Mouse (Mus musculus): ENCODE results near the gene Ice2. TPM values are rescaled to one million over a fixed set of nuclear protein-coding genes. Genes with fewer than 3 reads are reported as not detected.

Gene Ice2
- total RNA-seq (2021): 10 to 100 TPM in 1 of 2 experiments, 1 to 10 TPM in 1; 7.4 to 10.9 TPM
- long read RNA-seq, experiment 1, full-length matches to known transcripts: 1 of 5 reads
- long read RNA-seq, experiment 1, partial matches to known transcripts: 0 of 5 reads
- long read RNA-seq, experiment 1, other reads (novel, unspliced or antisense): 4 of 5 reads
- long read RNA-seq, experiment 2, partial matches to known transcripts: 0 of 3 reads
- long read RNA-seq, experiment 2, other reads (novel, unspliced or antisense): 3 of 3 reads

DNA sequence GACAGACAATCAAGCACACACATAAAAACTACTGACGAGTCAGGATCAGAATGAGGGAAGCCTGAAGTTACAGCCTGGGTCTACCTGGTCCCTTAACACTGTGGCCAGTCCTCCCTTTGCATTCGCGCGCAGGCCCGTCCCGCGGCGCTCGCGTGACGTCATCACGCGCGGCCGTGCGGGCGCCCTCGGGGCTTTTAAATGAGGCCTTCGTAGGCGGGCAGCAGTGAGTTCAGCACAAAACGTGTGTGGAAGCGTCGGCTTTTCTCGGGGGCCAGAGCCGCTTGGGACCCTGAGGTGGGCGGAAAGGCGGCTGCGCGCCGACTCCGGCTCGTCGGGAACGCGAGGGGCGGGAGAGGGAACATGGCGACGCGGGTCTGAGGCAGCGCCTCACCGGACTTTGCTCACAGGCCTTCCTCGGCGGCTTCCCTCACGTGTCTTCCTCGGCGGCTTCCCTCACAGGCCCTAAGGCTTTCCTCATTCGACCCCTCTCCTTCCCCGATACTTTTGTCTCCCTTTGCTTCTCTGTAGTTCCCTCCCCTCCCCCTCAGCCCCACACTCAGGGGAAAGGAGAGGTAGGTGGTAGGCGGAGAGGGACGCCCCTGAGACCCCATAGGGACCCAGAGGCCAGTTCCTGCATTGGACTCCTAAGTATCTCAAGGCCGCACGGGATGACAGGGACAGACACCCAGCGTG lies at the start of gene Ice2:
Gene Ice2 (plus strand): TSS at position 147 of the 693 bp plus-strand sequence.
- intact Hi-C loops (cut with DNase I): no loop called here
- peak; percentile 57 to 75 for DNase-seq (ENCODE audit: low spot score in 2 of 2)

GRCm38 (mm10) chr9:69349537-69349936 lies 48.2 kb upstream of the Ice2 start:
- no peak for DNase-seq (ENCODE audit: low spot score in 2 of 2)
- intact Hi-C loops (cut with DNase I): no loop called here

DNA sequence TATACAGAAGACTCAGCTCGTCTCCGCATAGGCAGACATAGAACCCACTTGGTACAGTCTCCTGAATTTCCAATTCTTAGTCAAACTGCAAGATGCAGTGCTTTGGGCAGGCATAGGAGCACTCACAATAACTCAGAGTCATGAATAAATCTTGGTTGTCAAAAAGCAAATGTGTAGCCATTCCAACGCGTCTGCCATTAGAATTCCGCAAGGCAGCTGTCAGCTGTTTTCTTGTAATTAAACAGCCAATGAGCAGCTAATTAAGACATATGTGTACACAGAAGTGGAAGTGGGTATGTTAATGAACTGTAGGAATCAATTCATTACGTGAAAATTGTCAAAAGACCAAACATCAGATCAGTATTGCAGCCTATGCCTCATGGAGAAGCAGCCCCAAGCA lies 43.5 kb upstream of the Ice2 start:
- intact Hi-C loops (cut with DNase I): no loop called here
- DNase-seq (ENCODE audit: low spot score in 2 of 2): no peak

GRCm38 (mm10) chr9:69357834-69358233 lies 39.9 kb upstream of the Ice2 start:
- intact Hi-C loops (cut with DNase I): loop anchor here (2.0 kb wide), 1 partner anchor 123 kb away; no protein-coding TSS in a partner anchor
- peak; percentile 71 to 77 for DNase-seq (ENCODE audit: low spot score in 2 of 2)

DNA sequence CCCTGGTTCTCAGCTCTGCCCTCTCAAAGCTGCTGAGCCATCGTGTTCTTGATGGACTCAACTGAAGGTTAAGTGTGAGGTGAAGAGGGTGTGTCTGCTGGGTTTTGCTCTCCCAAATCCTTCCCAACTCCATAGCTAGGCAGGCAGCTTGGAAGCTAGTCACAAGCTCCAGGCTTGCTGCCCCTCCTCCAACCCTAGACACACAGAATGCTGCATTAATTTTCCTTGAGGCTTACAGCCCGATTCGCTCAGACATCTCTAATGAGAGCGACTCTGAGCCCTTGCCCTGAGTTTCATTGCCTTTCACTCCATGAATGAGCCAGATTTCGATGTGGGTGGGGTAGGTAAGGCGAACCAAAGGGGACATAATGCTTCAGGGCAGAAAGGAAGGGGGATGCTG lies 38.9 kb upstream of the Ice2 start:
- no peak for DNase-seq (ENCODE audit: low spot score in 2 of 2)
- intact Hi-C loops (cut with DNase I): loop anchor here (2.0 kb wide), 1 partner anchor 122 kb away; no protein-coding TSS in a partner anchor

DNA sequence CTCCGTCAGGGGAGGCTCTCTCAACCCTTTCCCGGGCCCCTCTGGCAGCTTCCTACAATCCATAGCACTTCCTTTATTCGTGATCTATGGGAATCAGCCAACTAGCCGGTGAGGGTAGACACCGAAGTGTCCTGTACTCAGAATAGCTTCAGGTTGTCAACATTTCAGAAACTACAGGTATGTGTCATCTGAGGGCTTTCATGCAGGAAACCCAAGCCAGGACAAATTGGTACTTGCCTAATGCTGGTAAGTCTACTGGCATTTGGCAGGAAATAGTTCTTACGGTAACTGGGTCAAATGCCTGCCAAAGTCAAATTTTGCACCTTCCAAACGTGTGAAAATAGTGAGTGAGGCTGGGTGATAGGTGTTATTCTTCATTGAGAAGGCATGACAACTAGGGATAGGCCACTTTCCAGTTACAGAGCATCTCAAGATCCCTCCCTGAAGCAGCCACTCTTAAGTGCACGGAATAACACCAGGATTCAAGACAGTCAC lies 35.7 kb upstream of the Ice2 start:
- no peak for DNase-seq (ENCODE audit: low spot score in 2 of 2)
- intact Hi-C loops (cut with DNase I): no loop called here

GRCm38 (mm10) chr9:69362766-69363165 lies 34.9 kb upstream of the Ice2 start:
- intact Hi-C loops (cut with DNase I): no loop called here
- DNase-seq (ENCODE audit: low spot score in 2 of 2): no peak

DNA sequence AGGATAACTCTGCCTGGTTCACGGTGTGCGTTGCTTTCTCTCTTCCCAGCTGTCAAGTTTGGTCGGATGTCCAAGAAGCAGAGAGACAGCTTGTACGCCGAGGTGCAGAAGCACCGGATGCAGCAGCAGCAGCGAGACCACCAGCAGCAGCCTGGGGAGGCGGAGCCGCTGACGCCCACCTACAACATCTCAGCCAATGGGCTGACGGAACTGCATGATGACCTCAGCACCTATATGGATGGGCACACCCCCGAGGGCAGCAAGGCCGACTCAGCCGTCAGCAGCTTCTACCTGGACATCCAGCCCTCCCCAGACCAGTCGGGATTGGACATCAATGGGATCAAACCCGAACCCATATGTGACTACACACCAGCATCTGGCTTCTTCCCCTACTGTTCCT lies 33.6 kb upstream of the Ice2 start:
- intact Hi-C loops (cut with DNase I): no loop called here
- DNase-seq (ENCODE audit: low spot score in 2 of 2): no peak

GRCm38 (mm10) chr9:69367055-69367454 lies 30.7 kb upstream of the Ice2 start:
- intact Hi-C loops (cut with DNase I): no loop called here

GRCm38 (mm10) chr9:69368071-69368470 lies 29.6 kb upstream of the Ice2 start:
- DNase-seq (ENCODE audit: low spot score in 2 of 2): peak; percentile 56 to 70
- intact Hi-C loops (cut with DNase I): no loop called here

More at GRCm38 (mm10) chr9:69367055-69367454, 30.7 kb upstream of the Ice2 start:
- no peak for DNase-seq (ENCODE audit: low spot score in 2 of 2)

DNA sequence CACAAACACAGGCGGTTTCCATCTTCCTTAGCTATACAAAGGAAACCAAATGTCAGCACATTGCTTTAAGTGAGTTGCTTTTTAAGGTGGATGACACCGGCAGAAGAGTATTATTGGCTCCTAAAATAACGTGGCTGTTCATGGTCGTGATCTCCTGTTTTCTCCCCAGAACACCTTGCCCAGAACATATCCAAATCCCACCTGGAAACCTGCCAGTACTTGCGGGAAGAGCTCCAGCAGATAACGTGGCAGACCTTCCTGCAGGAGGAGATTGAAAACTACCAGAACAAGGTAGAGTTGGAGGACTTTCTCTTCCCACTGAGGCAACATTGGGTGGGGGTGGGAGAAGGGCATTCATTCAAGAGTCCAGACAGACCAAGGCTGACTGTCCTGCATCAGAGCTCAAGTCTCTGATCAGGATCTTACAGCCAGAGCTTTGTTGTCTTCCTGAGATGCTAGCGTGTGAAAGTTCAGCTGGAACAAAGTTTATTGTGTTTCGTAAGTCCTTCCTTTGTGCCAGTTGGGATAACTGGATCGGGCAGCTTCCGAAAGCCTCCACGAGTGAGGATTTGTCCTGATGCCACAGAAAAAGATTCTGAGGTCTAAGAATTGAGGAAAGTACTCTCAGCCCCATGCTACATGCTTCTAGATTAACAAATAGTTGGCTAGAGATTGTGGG lies 26.5 kb upstream of the Ice2 start:
- DNase-seq (ENCODE audit: low spot score in 2 of 2): no peak
- intact Hi-C loops (cut with DNase I): no loop called here

DNA sequence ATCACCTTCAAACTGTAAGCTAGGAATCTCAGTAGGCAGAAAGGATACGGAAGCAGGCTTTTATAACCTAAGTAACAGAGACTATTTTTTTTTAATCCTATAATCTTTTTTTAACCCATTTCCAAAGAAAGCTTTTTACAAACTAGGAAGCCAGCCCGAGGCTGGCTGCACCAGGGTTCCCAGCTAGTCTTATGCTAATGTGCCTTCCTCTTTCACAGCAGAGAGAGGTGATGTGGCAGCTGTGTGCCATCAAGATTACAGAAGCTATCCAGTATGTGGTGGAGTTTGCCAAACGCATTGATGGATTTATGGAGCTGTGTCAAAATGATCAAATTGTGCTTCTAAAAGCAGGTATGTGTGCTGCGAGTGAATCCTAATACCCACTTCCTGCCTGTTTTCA lies 24.8 kb upstream of the Ice2 start:
- peak; percentile 25 to 32 for DNase-seq (ENCODE audit: low spot score in 2 of 2)
- intact Hi-C loops (cut with DNase I): no loop called here

GRCm38 (mm10) chr9:69376982-69377653 lies 20.6 kb upstream of the Ice2 start:
- intact Hi-C loops (cut with DNase I): no loop called here
- DNase-seq (ENCODE audit: low spot score in 2 of 2): no peak

- intact Hi-C loops (cut with DNase I): no loop called here
Observed at GRCm38 (mm10) chr9:69377654-69378045, 20.1 kb upstream of the Ice2 start.

DNA sequence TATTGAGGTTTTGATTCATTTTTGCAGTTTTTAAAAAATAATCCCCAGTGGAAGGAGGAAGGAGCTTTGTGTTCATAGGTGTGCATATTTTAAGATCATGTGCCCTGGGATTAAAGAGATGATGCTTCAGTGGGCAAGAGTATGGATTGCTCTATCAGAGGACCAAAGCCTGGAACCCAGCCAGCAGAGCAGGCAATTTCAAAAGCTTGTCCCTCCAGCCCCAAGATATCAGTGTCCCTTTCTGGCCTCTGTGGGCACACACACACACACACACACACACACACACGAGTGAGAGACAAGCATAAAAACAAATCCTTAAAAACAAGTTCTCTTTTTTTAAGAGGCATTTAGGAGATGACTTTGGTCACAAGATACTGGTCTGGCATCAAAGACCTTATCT lies 17.2 kb upstream of the Ice2 start:
- intact Hi-C loops (cut with DNase I): no loop called here

More at GRCm38 (mm10) chr9:69377654-69378045, 20.1 kb upstream of the Ice2 start:
- DNase-seq (ENCODE audit: low spot score in 2 of 2): no peak

DNA sequence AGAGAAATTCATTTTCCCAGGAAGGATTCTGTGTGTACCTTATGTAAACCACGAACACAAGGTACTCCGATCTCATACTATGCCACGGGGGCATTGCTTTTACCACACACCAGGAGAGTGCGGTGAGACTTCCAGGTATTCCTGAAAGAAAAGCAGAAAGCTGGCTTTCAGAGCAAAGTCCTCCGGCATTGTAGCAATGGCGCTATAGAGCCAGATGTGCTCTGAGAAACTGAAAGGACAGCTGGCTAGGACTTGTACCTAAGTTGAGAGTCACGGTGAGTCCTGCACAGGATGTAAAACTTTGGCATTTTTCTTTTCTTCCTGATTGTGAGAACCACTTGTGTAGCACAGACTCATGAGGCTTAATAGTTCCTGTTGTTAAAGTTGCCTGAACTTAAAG lies 16.0 kb upstream of the Ice2 start:
- intact Hi-C loops (cut with DNase I): no loop called here
- no peak for DNase-seq (ENCODE audit: low spot score in 2 of 2)

More for the DNA sequence above, 17.2 kb upstream of the Ice2 start:
- DNase-seq (ENCODE audit: low spot score in 2 of 2): no peak

DNA sequence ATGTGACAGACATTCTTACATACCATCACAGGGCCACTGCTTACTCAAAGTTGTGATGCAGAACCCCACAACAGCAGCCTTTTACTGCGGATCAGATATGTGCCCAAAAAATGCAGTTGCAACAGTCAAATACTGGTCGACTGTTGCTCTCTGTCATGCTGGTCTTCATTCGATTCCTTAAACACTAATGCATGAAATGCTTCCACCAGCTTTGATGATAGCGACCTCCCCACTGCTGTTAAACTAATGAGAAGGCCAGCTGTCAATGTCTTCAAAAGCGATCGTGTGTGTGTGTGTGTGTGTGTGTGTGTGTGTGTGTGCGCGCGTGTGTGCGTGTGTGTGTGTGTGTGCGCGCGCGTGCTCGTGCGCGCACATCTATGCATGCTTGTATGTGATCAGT lies 13.2 kb upstream of the Ice2 start:
- intact Hi-C loops (cut with DNase I): no loop called here
- DNase-seq (ENCODE audit: low spot score in 2 of 2): no peak

- DNase-seq (ENCODE audit: low spot score in 2 of 2): no peak
Observed at GRCm38 (mm10) chr9:69384905-69385304, 12.8 kb upstream of the Ice2 start.

DNA sequence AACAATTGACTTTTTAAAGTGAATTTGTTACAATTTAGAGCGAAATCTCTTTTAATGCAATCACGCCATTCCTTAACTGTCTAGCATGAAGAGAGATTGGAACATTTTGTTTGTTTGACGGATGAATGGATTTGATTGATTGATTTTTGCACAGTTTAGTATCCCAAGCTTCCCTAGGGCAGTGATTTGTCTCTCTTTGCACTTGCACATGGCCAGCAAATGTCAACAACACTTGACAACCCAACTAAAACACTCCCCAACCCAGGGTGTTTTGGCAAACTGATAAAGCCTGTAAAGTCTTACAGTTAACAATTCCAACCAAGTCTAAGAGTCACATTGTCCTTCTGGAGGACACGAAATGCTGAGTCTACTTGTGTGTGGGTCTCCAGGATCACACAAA lies 10.4 kb upstream of the Ice2 start:
- DNase-seq (ENCODE audit: low spot score in 2 of 2): no peak

More at GRCm38 (mm10) chr9:69384905-69385304, 12.8 kb upstream of the Ice2 start:
- intact Hi-C loops (cut with DNase I): no loop called here

DNA sequence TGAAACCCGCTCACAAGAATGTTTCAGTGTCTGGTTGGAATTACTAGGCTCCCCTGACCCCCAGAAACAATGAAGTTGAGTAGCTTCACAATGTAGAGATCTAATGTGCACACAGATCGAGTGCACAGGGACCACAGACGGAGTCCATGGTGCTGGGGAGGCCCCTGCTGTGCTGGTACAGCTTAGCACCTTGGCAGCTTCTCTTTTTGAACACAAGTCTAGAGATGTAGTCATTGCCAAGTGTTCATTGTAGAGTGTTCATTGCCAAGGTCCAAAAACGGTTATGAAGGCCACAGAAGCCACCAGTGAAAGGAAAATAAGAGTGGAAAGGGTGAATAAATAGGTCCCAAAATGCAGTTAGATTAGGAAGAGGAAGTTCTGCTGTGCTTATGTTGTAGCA lies 7.1 kb upstream of the Ice2 start:
- no peak for DNase-seq (ENCODE audit: low spot score in 2 of 2)
- intact Hi-C loops (cut with DNase I): no loop called here

More for the DNA sequence above, 10.4 kb upstream of the Ice2 start:
- intact Hi-C loops (cut with DNase I): no loop called here

Data from left cerebral cortex, postnatal 14 days (tissue).